Mouse (Mus musculus) hindbrain, postnatal 0 days (tissue): ENCODE data around the gene Kiss1r. TPM values are rescaled to one million over a fixed set of nuclear protein-coding genes. Genes with fewer than 3 reads are reported as not detected.

Source experiments
- ATAC-seq: fragments of 200-750 bp; cut with Nextera tagmentation; 2 replicates; pipeline ENCODE4 v1.8.0; 2017; ENCODE audit warnings: mild to moderate bottlenecking, moderate TSS enrichment, moderate library complexity
- DNase-seq: peaks from one replicate; pipeline ENCODE4 v3.0.0-alpha.2; 2015; ENCODE audit warnings: low spot score
- H3K27ac ChIP-seq: fragments of 300-500 bp; sonication (generic); 2 replicates; pipeline ENCODE4 v1.5.1; 2014; ENCODE audit warnings: mild to moderate bottlenecking
- H3K27me3 ChIP-seq: fragments of 300-500 bp; sonication (generic); 2 replicates; pipeline ENCODE4 v1.6.1; 2014; ENCODE audit warnings: low read length, mixed read lengths; ENCODE audit not compliant: insufficient read depth
- H3K36me3 ChIP-seq: fragments of 300-500 bp; sonication (generic); 2 replicates; pipeline ENCODE4 v1.6.1; 2014; ENCODE audit warnings: low read length, mixed read lengths; ENCODE audit not compliant: insufficient read depth
- H3K4me1 ChIP-seq: fragments of 300-500 bp; sonication (generic); 2 replicates; pipeline ENCODE4 v1.6.1; 2014; ENCODE audit warnings: antibody characterized with exemption, low read length, mixed read lengths; ENCODE audit not compliant: insufficient read depth
- H3K4me2 ChIP-seq: fragments of 300-500 bp; sonication (generic); 2 replicates; pipeline ENCODE4 v1.6.1; 2014; ENCODE audit warnings: low read depth, mild to moderate bottlenecking, low read length, moderate library complexity, mixed read lengths
- H3K4me3 ChIP-seq: fragments of 300-500 bp; sonication (generic); 2 replicates; pipeline ENCODE4 v1.5.1; 2014; ENCODE audit warnings: low read length
- H3K9ac ChIP-seq: fragments of 300-500 bp; sonication (generic); replicated peaks from 2 replicates; pipeline ENCODE4 v1.6.1; 2014; ENCODE audit warnings: mild to moderate bottlenecking, low read length, moderate library complexity, mixed read lengths
- H3K9me3 ChIP-seq: fragments of 300-500 bp; sonication (generic); 2 replicates; pipeline ENCODE4 v1.6.1; 2016; ENCODE audit warnings: low read length, mixed read lengths
- CTCF ChIP-seq: IDR thresholded peaks from 2 replicates; pipeline ENCODE4 v1.5.1; 2016; ENCODE audit warnings: antibody characterized with exemption, control low read depth, low read depth
- WGBS: fragments of 180-500 bp; shearing (Covaris S2); extraction: QIAGEN DNeasy Blood & Tissue Kit; methylation state at CpG from one replicate; pipeline ENCODE4 v1.1.7; 2014; 5-methylcytosine and 5-hydroxymethylcytosine counted together
- polyA plus RNA-seq: library from polyadenylated mRNA; unstranded; fragments of >200 nt; fragmentation: Nextera tagmentation; extraction: Ambion mirVana; gene quantifications from 2 replicates; pipeline ENCODE4 v1.2.1, GENCODE M21; 2015
- total RNA-seq: library from RNA; depleted of rRNA; stranded (reverse); fragments of >200 nt; gene quantifications from 2 replicates; pipeline ENCODE4 v1.2.3, GENCODE M21; 2014; rRNA removed

The Kiss1r gene
- total RNA-seq (7.7 and 9.4 TPM in 2 replicates), polyA plus RNA-seq (3.4 and 3.9 TPM in 2 replicates)

DNA sequence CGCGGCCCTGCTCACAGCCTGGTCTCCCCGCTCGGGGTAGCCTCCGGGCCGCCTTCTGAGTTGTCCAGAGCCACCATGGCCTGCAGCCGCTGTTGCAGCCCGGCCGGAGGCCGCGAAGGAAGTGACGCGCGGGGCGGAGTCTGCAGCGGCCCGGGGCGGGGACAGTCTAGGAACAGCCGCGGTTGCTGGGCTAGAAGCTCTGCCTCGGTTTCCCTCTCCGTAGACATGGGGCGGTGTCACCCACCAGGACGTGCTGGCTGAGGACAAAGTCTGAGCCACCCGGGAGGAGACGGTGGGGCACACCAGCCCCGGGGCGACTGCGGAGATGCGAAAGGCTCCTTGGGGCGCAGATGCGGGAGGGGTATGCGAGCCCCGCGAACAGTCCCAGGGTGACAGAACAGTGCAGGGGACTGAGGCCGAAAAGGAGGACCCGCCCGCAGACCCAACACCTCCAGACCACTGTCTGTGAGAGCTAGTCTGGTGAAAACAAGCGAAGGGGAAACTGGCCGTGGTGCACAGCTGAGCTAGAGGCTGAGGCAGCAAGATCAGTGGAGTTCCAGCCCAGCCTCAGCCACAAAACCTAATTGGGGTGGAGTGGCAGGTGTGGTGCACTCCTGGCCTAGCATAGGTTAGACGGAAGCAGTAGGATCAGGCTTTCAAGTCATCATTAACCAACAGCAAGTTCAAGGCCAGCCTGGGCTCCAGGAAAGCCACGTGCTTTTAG is at the start of gene Kiss1r:
Gene Kiss1r, plus strand, starts transcription at position 164 of the 724 bp plus-strand sequence.
- peak; percentile 88 for DNase-seq
- peak within 1 kb of the TSS; percentile 78 for H3K27ac ChIP-seq
- ATAC-seq, result peak; percentile 78
- H3K4me3 ChIP-seq, result peak within 1 kb of the TSS; percentile 80
- H3K9ac ChIP-seq, result peak within 1 kb of the TSS; percentile 92
- peak within 1 kb of the TSS; percentile 97 for H3K4me2 ChIP-seq
- 2% methylated on average over 42 of the region's 42 CpGs for WGBS
- H3K36me3 ChIP-seq, result no peaks in the 10 kb centered on the region
- no peak for TF ChIP-seq CTCF
- H3K9me3 ChIP-seq, result no peaks in the 10 kb centered on the region
- peaks cover 39% of the 10 kb centered on the region for H3K27me3 ChIP-seq
- H3K4me1 ChIP-seq, result peaks cover 24% of the 10 kb centered on the region

DNA sequence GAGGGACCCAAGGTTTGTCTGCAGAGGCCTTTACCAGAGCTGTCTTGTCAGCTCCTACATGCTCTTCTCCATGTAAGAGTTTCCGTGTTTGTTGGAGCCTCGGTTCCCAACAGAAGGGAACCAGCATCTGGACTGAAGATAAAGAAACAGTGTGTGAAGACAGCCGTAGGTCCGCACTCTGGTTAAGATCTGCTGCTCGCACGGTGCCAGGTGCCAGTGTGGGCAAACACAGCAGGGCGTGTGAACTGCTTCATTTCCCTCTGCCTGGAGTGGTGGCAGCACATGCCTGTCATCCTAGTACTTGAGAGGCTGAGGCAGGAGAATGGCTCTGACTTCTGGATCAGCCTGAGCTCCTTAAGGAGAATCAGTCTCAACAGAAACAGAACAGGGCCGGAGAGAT is 44.9 kb upstream of the Kiss1r start:
- Histone ChIP-seq H3K9me3 (no peaks in the 10 kb centered on the region), H3K36me3 (0 out of 2 replicates have a peak, but pooled peaks cover 4% of the 10 kb centered on the region), H3K4me1 (peaks cover 6% of the 10 kb centered on the region; the same call in 1 of the 2 replicates), H3K4me2 (peak overlapping the region; percentile 85), H3K27me3 (no peaks in the 10 kb centered on the region), H3K4me3 (no peak overlapping the region; the same call in 1 of the 2 replicates), H3K27ac (no peak overlapping the region), H3K9ac (no peak overlapping the region)
- no peak for ATAC-seq
- TF ChIP-seq CTCF, result no peak
- 75% methylated on average over 8 of the region's 8 CpGs for WGBS
- DNase-seq, result no peak

DNA sequence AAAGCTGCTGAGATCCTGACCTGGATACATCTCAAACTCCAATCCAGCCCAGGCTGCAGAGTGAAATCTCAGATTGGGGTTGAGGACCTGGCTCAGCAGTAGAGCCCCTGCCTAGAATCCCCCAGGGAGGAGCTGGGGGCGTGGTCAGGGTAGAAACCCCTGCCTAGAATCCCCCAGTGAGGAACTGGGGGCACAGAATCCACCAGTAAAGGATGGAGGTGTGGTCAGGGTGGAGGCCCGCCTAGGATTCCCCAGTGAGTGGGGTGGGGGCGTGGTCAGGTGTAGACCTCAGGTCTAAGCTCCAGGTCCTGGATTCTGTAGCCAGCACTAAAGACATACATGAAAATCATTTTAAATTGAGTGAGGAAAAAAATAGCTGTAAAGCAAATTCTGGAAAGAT is 43.9 kb upstream of the Kiss1r start:
- Histone ChIP-seq H3K9me3 (no peaks in the 10 kb centered on the region), H3K27me3 (no peaks in the 10 kb centered on the region), H3K4me3 (peak overlapping the region; percentile 59), H3K4me1 (peaks cover 6% of the 10 kb centered on the region; the same call in 1 of the 2 replicates), H3K4me2 (peak overlapping the region; percentile 85), H3K9ac (peak overlapping the region; percentile 87), H3K27ac (peak overlapping the region; percentile 94), H3K36me3 (0 out of 2 replicates have a peak, but pooled peaks cover 4% of the 10 kb centered on the region)
- TF ChIP-seq CTCF, result no peak
- no peak for DNase-seq
- no peak for ATAC-seq
- WGBS, result 37% methylated on average over 3 of the region's 3 CpGs

GRCm38 (mm10) chr10:79873313-79873712 is 43.5 kb upstream of the Kiss1r start:
- peak overlapping the region; percentile 85 for H3K4me2 ChIP-seq
- DNase-seq, result peak; percentile 50
- TF ChIP-seq CTCF, result no peak
- H3K9me3 ChIP-seq, result no peaks in the 10 kb centered on the region
- WGBS, result 2% methylated on average over 6 of the region's 6 CpGs
- H3K27ac ChIP-seq, result peak overlapping the region; percentile 94
- peaks cover 6% of the 10 kb centered on the region; the same call in 1 of the 2 replicates for H3K4me1 ChIP-seq
- 0 out of 2 replicates have a peak, but pooled peaks cover 4% of the 10 kb centered on the region for H3K36me3 ChIP-seq
- no peaks in the 10 kb centered on the region for H3K27me3 ChIP-seq
- H3K4me3 ChIP-seq, result peak overlapping the region; percentile 59
- ATAC-seq, result 0 out of 2 replicates have a peak, but pooled peaks have one; percentile 14
- peak overlapping the region; percentile 87 for H3K9ac ChIP-seq

DNA sequence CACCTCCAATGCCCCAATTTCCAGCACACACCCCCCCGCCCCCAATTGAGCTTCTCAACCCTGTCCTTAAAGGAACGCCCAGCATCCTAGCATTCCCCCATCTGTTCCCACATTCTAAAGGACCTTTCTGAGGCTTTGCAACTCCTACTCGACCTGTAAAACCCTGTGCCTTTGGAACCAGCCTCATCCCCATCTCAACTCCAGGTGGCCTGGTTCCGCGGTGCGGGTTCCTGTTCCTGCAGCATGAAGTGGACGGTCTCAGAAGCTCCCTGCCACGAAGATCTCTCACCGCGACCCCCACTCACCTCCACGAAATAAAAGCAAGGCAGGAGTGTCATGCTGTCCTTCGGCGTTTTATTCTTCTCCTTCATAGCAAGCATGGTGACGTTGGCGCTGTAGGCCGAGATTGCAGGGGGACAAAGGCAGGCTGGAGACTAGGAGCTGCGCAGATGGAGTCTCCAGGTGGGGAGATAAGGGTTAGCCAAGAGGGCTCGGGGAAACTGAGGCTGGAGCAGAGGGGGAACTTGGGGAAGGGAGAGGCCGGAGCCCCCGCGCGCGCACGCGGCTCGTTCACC is 43.0 kb upstream of the Kiss1r start:
- no peak for TF ChIP-seq CTCF
- Histone ChIP-seq H3K9ac (peak overlapping the region; percentile 87), H3K27ac (peak overlapping the region; percentile 94), H3K27me3 (no peaks in the 10 kb centered on the region), H3K4me3 (peak overlapping the region; percentile 59), H3K9me3 (no peaks in the 10 kb centered on the region), H3K36me3 (0 out of 2 replicates have a peak, but pooled peaks cover 4% of the 10 kb centered on the region), H3K4me1 (peaks cover 6% of the 10 kb centered on the region; the same call in 1 of the 2 replicates), H3K4me2 (peak overlapping the region; percentile 85)
- ATAC-seq, result no peak; the same call in 1 of the 2 replicates
- peak; percentile 32 for DNase-seq
- WGBS, result under 1% methylated on average over 24 of the region's 26 CpGs

GRCm38 (mm10) chr10:79874290-79874862 is 42.4 kb upstream of the Kiss1r start, which contains the start of the genes Prtn3 and Plppr3:
Gene Prtn3, plus strand, starts transcription at chr10:79874476.
Gene Plppr3, minus strand, starts transcription at chr10:79874634.
- H3K9me3 ChIP-seq, result no peaks in the 10 kb centered on the region
- peak within 1 kb of the TSS; percentile 85 for H3K4me2 ChIP-seq
- H3K36me3 ChIP-seq, result 0 out of 2 replicates have a peak, but pooled peaks cover 1% of the 10 kb centered on the region
- H3K4me3 ChIP-seq, result peak within 1 kb of the TSS; percentile 59
- DNase-seq (peak; percentile 93), ATAC-seq (peak; percentile 88)
- under 1% methylated on average over 41 of the region's 57 CpGs for WGBS
- no peak for TF ChIP-seq CTCF
- H3K27ac ChIP-seq, result peak within 1 kb of the TSS; percentile 94
- H3K4me1 ChIP-seq, result peaks cover 6% of the 10 kb centered on the region; the same call in 1 of the 2 replicates
- H3K27me3 ChIP-seq, result no peaks in the 10 kb centered on the region
- peak within 1 kb of the TSS; percentile 87 for H3K9ac ChIP-seq
